Mouse (Mus musculus): Measurements from ENCODE around the gene Hrh2. TPM values are rescaled to one million over a fixed set of nuclear protein-coding genes. Genes with fewer than 3 reads are reported as not detected.

The Hrh2 gene
- polyA plus RNA-seq, 1 experiment from 2014 or later: 2.6 TPM

GRCm38 (mm10) chr13:54163363-54163762 lies 28.6 kb upstream of the Hrh2 start:
- DNase-seq (ENCODE audit: low spot score) (no peak), ATAC-seq (ENCODE audit: low FRiP score, low TSS enrichment) (no peak)
- Histone ChIP-seq H3K9ac (ENCODE audit: low read length) (no peak overlapping the region), H3K27me3 (ENCODE audit: control insufficient read depth, insufficient read depth, low read length) (no peaks in the 10 kb centered on the region), H3K4me1 (replicated peaks; ENCODE audit: control insufficient read depth, insufficient read depth) (no peaks in the 10 kb centered on the region), H3K9me3 (ENCODE audit: control insufficient read depth, low read length) (no peaks in the 10 kb centered on the region), H3K4me3 (ENCODE audit: low read depth, low read length) (no peak overlapping the region), H3K4me2 (replicated peaks; ENCODE audit: low read depth) (no peak overlapping the region), H3K36me3 (ENCODE audit: control insufficient read depth, insufficient read depth, low read length) (no peaks in the 10 kb centered on the region), H3K27ac (replicated peaks) (no peak overlapping the region)
- TF ChIP-seq EP300 (optimal IDR thresholded peaks at IDR 0.05) (no peak), CTCF (IDR thresholded peaks at IDR 0.05; ENCODE audit: low read depth) (no peak)
- WGBS: 76% methylated on average over 8 of the region's 8 CpGs

- no peak overlapping the region for H3K27ac ChIP-seq (replicated peaks)
Measured at GRCm38 (mm10) chr13:54164462-54164861, 27.5 kb upstream of the Hrh2 start.

GRCm38 (mm10) chr13:54165066-54165465 lies 26.9 kb upstream of the Hrh2 start:
- ATAC-seq (ENCODE audit: low FRiP score, low TSS enrichment) (no peak), DNase-seq (ENCODE audit: low spot score) (no peak)
- TF ChIP-seq CTCF (IDR thresholded peaks at IDR 0.05; ENCODE audit: low read depth): no peak
- TF ChIP-seq EP300 (optimal IDR thresholded peaks at IDR 0.05): no peak
- Histone ChIP-seq H3K4me1 (replicated peaks; ENCODE audit: control insufficient read depth, insufficient read depth) (no peaks in the 10 kb centered on the region), H3K4me3 (ENCODE audit: low read depth, low read length) (no peak overlapping the region), H3K27ac (replicated peaks) (no peak overlapping the region), H3K9ac (ENCODE audit: low read length) (no peak overlapping the region), H3K27me3 (ENCODE audit: control insufficient read depth, insufficient read depth, low read length) (no peaks in the 10 kb centered on the region), H3K36me3 (ENCODE audit: control insufficient read depth, insufficient read depth, low read length) (no peaks in the 10 kb centered on the region), H3K4me2 (replicated peaks; ENCODE audit: low read depth) (no peak overlapping the region), H3K9me3 (ENCODE audit: control insufficient read depth, low read length) (no peaks in the 10 kb centered on the region)
- 72% methylated on average over 6 of the region's 6 CpGs for WGBS

More at GRCm38 (mm10) chr13:54164462-54164861, 27.5 kb upstream of the Hrh2 start:
- no peaks in the 10 kb centered on the region for H3K27me3 ChIP-seq (ENCODE audit: control insufficient read depth, insufficient read depth, low read length)
- no peaks in the 10 kb centered on the region for H3K9me3 ChIP-seq (ENCODE audit: control insufficient read depth, low read length)
- no peaks in the 10 kb centered on the region for H3K36me3 ChIP-seq (ENCODE audit: control insufficient read depth, insufficient read depth, low read length)
- H3K4me1 ChIP-seq (replicated peaks; ENCODE audit: control insufficient read depth, insufficient read depth): no peaks in the 10 kb centered on the region
- 74% methylated on average over 10 of the region's 10 CpGs for WGBS
- ATAC-seq (ENCODE audit: low FRiP score, low TSS enrichment): no peak
- no peak for DNase-seq (ENCODE audit: low spot score)
- H3K4me3 ChIP-seq (ENCODE audit: low read depth, low read length): no peak overlapping the region
- no peak overlapping the region for H3K4me2 ChIP-seq (replicated peaks; ENCODE audit: low read depth)
- no peak overlapping the region for H3K9ac ChIP-seq (ENCODE audit: low read length)
- TF ChIP-seq CTCF (IDR thresholded peaks at IDR 0.05; ENCODE audit: low read depth) (no peak), EP300 (optimal IDR thresholded peaks at IDR 0.05) (no peak)

- H3K9ac ChIP-seq (ENCODE audit: low read length): no peak overlapping the region
- H3K27me3 ChIP-seq (ENCODE audit: control insufficient read depth, insufficient read depth, low read length): no peaks in the 10 kb centered on the region
- TF ChIP-seq EP300 (optimal IDR thresholded peaks at IDR 0.05) (no peak), CTCF (IDR thresholded peaks at IDR 0.05; ENCODE audit: low read depth) (no peak)
- DNase-seq (ENCODE audit: low spot score) (no peak), ATAC-seq (ENCODE audit: low FRiP score, low TSS enrichment) (no peak)
- H3K9me3 ChIP-seq (ENCODE audit: control insufficient read depth, low read length): no peaks in the 10 kb centered on the region
- H3K4me1 ChIP-seq (replicated peaks; ENCODE audit: control insufficient read depth, insufficient read depth): no peaks in the 10 kb centered on the region
- no peak overlapping the region for H3K4me2 ChIP-seq (replicated peaks; ENCODE audit: low read depth)
- no peaks in the 10 kb centered on the region for H3K36me3 ChIP-seq (ENCODE audit: control insufficient read depth, insufficient read depth, low read length)
- WGBS: 73% methylated on average over 6 of the region's 6 CpGs
- no peak overlapping the region for H3K27ac ChIP-seq (replicated peaks)
- no peak overlapping the region for H3K4me3 ChIP-seq (ENCODE audit: low read depth, low read length)
Measured at GRCm38 (mm10) chr13:54165765-54166164, 26.2 kb upstream of the Hrh2 start.

- Histone ChIP-seq H3K9me3 (ENCODE audit: control insufficient read depth, low read length) (no peaks in the 10 kb centered on the region), H3K27me3 (ENCODE audit: control insufficient read depth, insufficient read depth, low read length) (no peaks in the 10 kb centered on the region), H3K27ac (replicated peaks) (no peak overlapping the region), H3K4me1 (replicated peaks; ENCODE audit: control insufficient read depth, insufficient read depth) (no peaks in the 10 kb centered on the region), H3K9ac (ENCODE audit: low read length) (no peak overlapping the region), H3K36me3 (ENCODE audit: control insufficient read depth, insufficient read depth, low read length) (no peaks in the 10 kb centered on the region), H3K4me3 (ENCODE audit: low read depth, low read length) (no peak overlapping the region), H3K4me2 (replicated peaks; ENCODE audit: low read depth) (no peak overlapping the region)
- WGBS: 84% methylated on average over 2 of the region's 2 CpGs
- ATAC-seq (ENCODE audit: low FRiP score, low TSS enrichment): no peak
- no peak for DNase-seq (ENCODE audit: low spot score)
- TF ChIP-seq CTCF (IDR thresholded peaks at IDR 0.05; ENCODE audit: low read depth): no peak
- TF ChIP-seq EP300 (optimal IDR thresholded peaks at IDR 0.05): no peak
Measured at GRCm38 (mm10) chr13:54167036-54167435, 24.9 kb upstream of the Hrh2 start.

GRCm38 (mm10) chr13:54168675-54169074 lies 23.3 kb upstream of the Hrh2 start:
- no peak for ATAC-seq (ENCODE audit: low FRiP score, low TSS enrichment)
- TF ChIP-seq EP300 (optimal IDR thresholded peaks at IDR 0.05): no peak
- no peak for TF ChIP-seq CTCF (IDR thresholded peaks at IDR 0.05; ENCODE audit: low read depth)
- no peak overlapping the region for H3K4me2 ChIP-seq (replicated peaks; ENCODE audit: low read depth)
- H3K4me3 ChIP-seq (ENCODE audit: low read depth, low read length): no peak overlapping the region
- no peaks in the 10 kb centered on the region for H3K36me3 ChIP-seq (ENCODE audit: control insufficient read depth, insufficient read depth, low read length)
- H3K4me1 ChIP-seq (replicated peaks; ENCODE audit: control insufficient read depth, insufficient read depth): no peaks in the 10 kb centered on the region
- H3K27me3 ChIP-seq (ENCODE audit: control insufficient read depth, insufficient read depth, low read length): no peaks in the 10 kb centered on the region
- H3K9ac ChIP-seq (ENCODE audit: low read length): no peak overlapping the region
- H3K9me3 ChIP-seq (ENCODE audit: control insufficient read depth, low read length): no peaks in the 10 kb centered on the region
- H3K27ac ChIP-seq (replicated peaks): no peak overlapping the region
- WGBS: 88% methylated on average over 8 of the region's 8 CpGs
- DNase-seq (ENCODE audit: low spot score): no peak

Measured in stomach, postnatal 0 days (tissue).